Mouse (Mus musculus) stomach, embryonic 16.5 days (tissue): ENCODE data around the gene Rps29. TPM values are rescaled to one million over a fixed set of nuclear protein-coding genes. Genes with fewer than 3 reads are reported as not detected.

Source experiments
- ATAC-seq: fragments of 200-750 bp; cut with Nextera tagmentation; 2 replicates; pipeline ENCODE4 v1.8.0; 2017; ENCODE audit warnings: moderate number of reproducible peaks, moderate TSS enrichment; ENCODE audit not compliant: insufficient read depth, low FRiP score
- H3K27ac ChIP-seq: fragments of 300-500 bp; sonication (generic); 2 replicates; pipeline ENCODE4 v1.5.1; 2014; ENCODE audit warnings: low read length
- H3K27me3 ChIP-seq: fragments of 300-500 bp; sonication (generic); 2 replicates; pipeline ENCODE4 v1.6.1; 2014; ENCODE audit warnings: low read length, control low read depth, mixed read lengths; ENCODE audit not compliant: control insufficient read depth, insufficient read depth
- H3K36me3 ChIP-seq: fragments of 300-500 bp; sonication (generic); 2 replicates; pipeline ENCODE4 v1.6.1; 2014; ENCODE audit warnings: low read length; ENCODE audit not compliant: control insufficient read depth, insufficient read depth
- H3K4me1 ChIP-seq: fragments of 300-500 bp; sonication (generic); 2 replicates; pipeline ENCODE4 v1.6.1; 2014; ENCODE audit warnings: low read length, control low read depth, mixed read lengths; ENCODE audit not compliant: control insufficient read depth, insufficient read depth
- H3K4me2 ChIP-seq: fragments of 300-500 bp; sonication (generic); 2 replicates; pipeline ENCODE4 v1.6.1; 2014; ENCODE audit warnings: low read depth, low read length, mixed read lengths
- H3K4me3 ChIP-seq: fragments of 300-500 bp; sonication (generic); replicated peaks from 2 replicates; pipeline ENCODE4 v1.5.1; 2014; ENCODE audit warnings: mild to moderate bottlenecking, low read length
- H3K9ac ChIP-seq: fragments of 300-500 bp; sonication (generic); 2 replicates; pipeline ENCODE4 v1.6.1; 2014; ENCODE audit warnings: low read length
- H3K9me3 ChIP-seq: fragments of 300-500 bp; sonication (generic); replicated peaks from 2 replicates; pipeline ENCODE4 v1.6.1; 2016; ENCODE audit warnings: low read length, control low read depth; ENCODE audit not compliant: control insufficient read depth
- WGBS: fragments of 180-500 bp; shearing (Covaris S2); extraction: QIAGEN DNeasy Blood & Tissue Kit; methylation state at CpG from one replicate; pipeline ENCODE4 v1.1.7; 2014; 5-methylcytosine and 5-hydroxymethylcytosine counted together
- polyA plus RNA-seq: library from polyadenylated mRNA; unstranded; fragments of >200 nt; fragmentation: Nextera tagmentation; extraction: Ambion mirVana; gene quantifications from 2 replicates; pipeline ENCODE4 v1.2.1, GENCODE M21; 2015

Gene Rps29
- polyA plus RNA-seq, 1 experiment from 2014 or later: 1,784 TPM

- H3K9me3 ChIP-seq: no peaks in the 10 kb centered on the region
- H3K4me2 ChIP-seq: peak within 1 kb of the TSS; percentile 96
- under 1% methylated on average over 84 of the region's 84 CpGs for WGBS
- peak within 1 kb of the TSS; percentile 89 for H3K27ac ChIP-seq
- peak within 1 kb of the TSS; percentile 92 for H3K9ac ChIP-seq
- no peaks in the 10 kb centered on the region for H3K27me3 ChIP-seq
- ATAC-seq: peak; percentile 99
- peaks cover 15% of the 10 kb centered on the region for H3K4me1 ChIP-seq
- peaks cover 10% of the 10 kb centered on the region for H3K36me3 ChIP-seq
- H3K4me3 ChIP-seq: peak within 1 kb of the TSS; percentile 96
Measured at GRCm38 (mm10) chr12:69183583-69184308, 24.8 kb upstream of the Rps29 start, which contains the start of the genes Rpl36al and Mgat2. TSS of gene Rpl36al (minus strand) at chr12:69184083. TSS of gene Mgat2 (plus strand) at chr12:69184157.

DNA sequence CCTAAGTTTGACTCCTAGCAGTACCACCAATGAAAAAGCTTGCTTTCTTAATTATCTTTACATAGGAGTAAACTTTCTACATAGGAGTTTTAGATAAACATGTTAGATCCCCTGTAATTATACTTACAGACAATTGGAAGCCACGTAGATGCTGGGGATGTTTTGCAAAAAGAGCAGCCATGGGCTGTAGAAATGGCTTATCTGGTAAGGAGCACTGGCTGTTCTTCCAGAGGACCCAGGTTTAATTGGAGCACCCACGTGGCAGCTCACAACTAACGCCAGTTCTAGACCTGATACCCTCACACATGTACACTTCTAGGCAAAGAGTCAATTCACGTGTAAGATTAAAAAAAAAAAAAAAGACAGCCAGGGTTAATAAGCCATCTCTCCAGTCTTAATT, 22.8 kb upstream of the Rps29 start:
- H3K27me3 ChIP-seq: no peaks in the 10 kb centered on the region
- H3K4me3 ChIP-seq: no peak overlapping the region
- peaks cover 5% of the 10 kb centered on the region for H3K36me3 ChIP-seq
- no peaks in the 10 kb centered on the region for H3K9me3 ChIP-seq
- no peak for ATAC-seq
- peaks cover 9% of the 10 kb centered on the region for H3K4me1 ChIP-seq
- no peak overlapping the region for H3K4me2 ChIP-seq
- no peak overlapping the region for H3K9ac ChIP-seq
- WGBS: 90% methylated on average over 4 of the region's 4 CpGs
- H3K27ac ChIP-seq: no peak overlapping the region

- no peaks in the 10 kb centered on the region for H3K27me3 ChIP-seq
- peaks cover 9% of the 10 kb centered on the region for H3K36me3 ChIP-seq
- no peaks in the 10 kb centered on the region; the same call in 1 of the 2 replicates for H3K4me1 ChIP-seq
- ATAC-seq: no peak
- WGBS: 54% methylated on average over 12 of the region's 12 CpGs
- no peak overlapping the region for H3K27ac ChIP-seq
- no peaks in the 10 kb centered on the region for H3K9me3 ChIP-seq
- no peak overlapping the region for H3K9ac ChIP-seq
- no peak overlapping the region for H3K4me3 ChIP-seq
- no peak overlapping the region for H3K4me2 ChIP-seq
Measured at GRCm38 (mm10) chr12:69179371-69179770, 20.4 kb upstream of the Rps29 start.

DNA sequence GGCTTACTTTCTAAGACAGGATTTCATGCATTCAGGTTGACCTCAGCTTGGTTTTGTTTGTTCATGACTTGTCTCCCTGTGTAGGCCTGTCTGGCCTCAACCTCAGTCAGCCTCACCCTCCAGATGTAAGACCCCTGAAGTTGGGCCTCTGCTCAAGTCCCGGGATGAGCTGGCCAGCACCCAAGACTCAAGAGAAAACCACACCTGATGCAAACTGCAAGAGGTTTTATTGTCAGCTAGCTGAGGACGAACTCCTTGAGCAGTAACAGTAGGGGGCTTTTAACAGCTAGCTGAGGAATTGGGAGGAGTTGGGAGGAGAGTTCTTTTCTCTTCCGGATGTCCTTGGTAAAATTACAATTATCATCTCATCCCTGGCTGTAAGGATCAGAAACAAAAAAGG, 18.5 kb upstream of the Rps29 start:
- 87% methylated on average over 3 of the region's 3 CpGs for WGBS
- ATAC-seq: no peak
- H3K4me1 ChIP-seq: no peaks in the 10 kb centered on the region; the same call in 1 of the 2 replicates
- no peak overlapping the region for H3K4me2 ChIP-seq
- H3K4me3 ChIP-seq: no peak overlapping the region
- no peak overlapping the region for H3K9ac ChIP-seq
- H3K27ac ChIP-seq: no peak overlapping the region
- H3K36me3 ChIP-seq: peaks cover 9% of the 10 kb centered on the region
- no peaks in the 10 kb centered on the region for H3K9me3 ChIP-seq
- H3K27me3 ChIP-seq: no peaks in the 10 kb centered on the region

GRCm38 (mm10) chr12:69175975-69176374, 17.0 kb upstream of the Rps29 start:
- Histone ChIP-seq H3K4me3 (no peak overlapping the region), H3K4me1 (no peaks in the 10 kb centered on the region), H3K9me3 (no peaks in the 10 kb centered on the region), H3K36me3 (peaks cover 3% of the 10 kb centered on the region), H3K9ac (no peak overlapping the region), H3K27ac (no peak overlapping the region), H3K4me2 (no peak overlapping the region), H3K27me3 (no peaks in the 10 kb centered on the region)
- peak; percentile 40; the same call in 1 of the 2 replicates for ATAC-seq
- 69% methylated on average over 3 of the region's 3 CpGs for WGBS

DNA sequence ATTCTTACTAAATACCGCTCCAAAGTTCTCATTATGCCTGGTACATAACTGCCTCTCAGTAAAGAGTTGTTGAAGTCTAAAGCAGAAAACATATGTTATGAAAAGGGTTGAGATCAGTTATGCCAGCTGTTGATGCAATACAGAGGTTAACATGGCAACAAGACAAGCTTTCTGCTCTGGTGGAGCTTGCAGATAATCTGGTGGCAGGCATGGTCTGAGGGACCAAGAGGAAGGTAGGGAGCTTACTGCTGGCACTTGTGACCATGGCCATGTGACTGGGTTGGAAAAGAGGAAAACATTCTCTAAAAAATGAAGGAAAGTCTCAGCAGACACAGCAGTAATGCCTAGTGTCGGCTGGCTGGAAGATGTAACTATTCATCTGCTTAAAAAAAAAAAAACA, 12.3 kb upstream of the Rps29 start:
- H3K9ac ChIP-seq: no peak overlapping the region
- H3K4me2 ChIP-seq: no peak overlapping the region
- H3K27ac ChIP-seq: no peak overlapping the region
- WGBS: 92% methylated on average over 2 of the region's 2 CpGs
- 0 out of 2 replicates have a peak, but pooled peaks cover 3% of the 10 kb centered on the region for H3K36me3 ChIP-seq
- ATAC-seq: no peak
- no peaks in the 10 kb centered on the region for H3K27me3 ChIP-seq
- H3K4me1 ChIP-seq: peaks cover 14% of the 10 kb centered on the region
- H3K4me3 ChIP-seq: no peak overlapping the region
- no peaks in the 10 kb centered on the region for H3K9me3 ChIP-seq

DNA sequence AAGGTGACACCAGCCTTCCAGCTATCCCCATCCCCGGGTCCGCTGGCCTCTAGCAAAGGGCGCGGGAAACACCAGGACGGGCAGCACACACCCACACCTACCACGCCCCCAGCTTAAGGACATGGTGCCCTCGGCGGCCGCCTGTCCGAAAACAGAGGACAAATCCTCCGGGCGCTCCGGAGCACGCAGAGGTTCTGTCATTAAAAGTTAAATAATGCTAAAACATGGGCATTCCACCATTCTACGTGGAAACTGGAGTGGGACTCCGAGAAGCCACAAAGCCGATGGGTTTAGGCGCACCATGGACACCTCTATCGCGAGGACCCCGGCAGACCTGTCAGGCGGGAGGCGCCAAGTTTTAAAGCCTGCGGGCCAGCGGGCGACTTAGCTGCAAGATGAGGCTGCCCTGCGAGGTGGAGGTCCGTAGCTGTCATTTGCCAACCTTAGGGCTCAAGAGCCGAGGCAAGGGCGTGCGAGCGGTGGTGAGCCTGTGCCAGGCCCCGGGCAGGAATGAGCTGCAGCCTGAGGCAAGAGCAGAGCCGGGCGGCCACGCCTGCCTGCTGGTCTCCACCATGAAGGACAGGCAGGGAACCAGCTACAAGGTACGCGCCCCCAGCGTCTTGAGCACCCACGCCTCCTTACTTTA, 9.6 kb upstream of the Rps29 start, which contains the start of gene Lrr1:
Gene Lrr1 (plus strand): TSS at position 354 of the 646 bp plus-strand sequence.
- peak within 1 kb of the TSS; percentile 47; the same call in 1 of the 2 replicates for H3K27ac ChIP-seq
- no peaks in the 10 kb centered on the region for H3K9me3 ChIP-seq
- peak within 1 kb of the TSS; percentile 76 for H3K9ac ChIP-seq
- peak within 1 kb of the TSS; percentile 93 for H3K4me2 ChIP-seq
- H3K4me3 ChIP-seq: peak within 1 kb of the TSS; percentile 81
- H3K27me3 ChIP-seq: no peaks in the 10 kb centered on the region
- no peaks in the 10 kb centered on the region for H3K36me3 ChIP-seq
- ATAC-seq: peak; percentile 87
- WGBS: under 1% methylated on average over 40 of the region's 40 CpGs
- peaks cover 14% of the 10 kb centered on the region for H3K4me1 ChIP-seq

GRCm38 (mm10) chr12:69167656-69168460, 8.9 kb upstream of the Rps29 start:
- 7% methylated on average over 18 of the region's 18 CpGs for WGBS
- Histone ChIP-seq H3K4me3 (peak overlapping the region; percentile 81), H3K27me3 (no peaks in the 10 kb centered on the region), H3K9ac (peak overlapping the region; percentile 76), H3K4me1 (peaks cover 14% of the 10 kb centered on the region), H3K36me3 (no peaks in the 10 kb centered on the region), H3K4me2 (peak overlapping the region; percentile 93), H3K9me3 (no peaks in the 10 kb centered on the region), H3K27ac (peak overlapping the region; percentile 47; the same call in 1 of the 2 replicates)
- ATAC-seq: peak; percentile 3; the same call in 1 of the 2 replicates
